Mouse (Mus musculus) left cerebral cortex, adult 6 months (tissue): Measurements from ENCODE around the gene Kcna3. TPM values are rescaled to one million over a fixed set of nuclear protein-coding genes. Genes with fewer than 3 reads are reported as not detected.

Experiments used
- long read RNA-seq, 2 experiments: library from polyadenylated mRNA; unstranded; transcript quantifications; one replicate each; pipeline ENCODE4 v2.0.0; 2019 to 2020
- polyA plus RNA-seq: library from polyadenylated mRNA; unstranded; fragments of <200 nt; fragmentation: Nextera tagmentation; gene quantifications from 2 replicates; pipeline ENCODE4 v1.2.3, GENCODE M21; 2021

Gene Kcna3
- polyA plus RNA-seq, result 3.5 and 15.2 TPM in 2 replicates
- long read RNA-seq, experiment 1, transcript Kcna3-201 (1 exons, 1,902 nt), result major isoform, 24 of 24 reads
- long read RNA-seq, experiment 1, partial matches to known transcripts, result 0 of 24 reads
- long read RNA-seq, experiment 1, other reads (novel, unspliced or antisense), result 0 of 24 reads
- long read RNA-seq, experiment 2, partial matches to known transcripts, result 0 of 3 reads
- long read RNA-seq, experiment 2, other reads (novel, unspliced or antisense), result 0 of 3 reads

GRCm38 (mm10) chr3:107035521-107036457 lies at the start of gene Kcna3:
Gene Kcna3 (plus strand): TSS chr3:107036169.

Other genes starting within 250 kb of the Kcna3 start
- 8.4 and 13.8 TPM in 2 replicates for gene Cd53, start 246.0 kb upstream of the Kcna3 start, polyA plus RNA-seq
- not detected in 2 replicates for gene Olfr266, start 209.9 kb upstream of the Kcna3 start, polyA plus RNA-seq
- gene Kcna2, start 65.0 kb downstream of the Kcna3 start, polyA plus RNA-seq, result 16.7 and 20.3 TPM in 2 replicates
- 0.32 TPM in 1 of 2 replicates, not detected in the other for gene Kcna10, start 146.9 kb downstream of the Kcna3 start, polyA plus RNA-seq
- not detected in 2 replicates for gene Cym, start 185.6 kb downstream of the Kcna3 start, polyA plus RNA-seq
- gene A630076J17Rik, start 194.4 kb downstream of the Kcna3 start, polyA plus RNA-seq, result not detected in 2 replicates
- not detected in 2 replicates for gene Prok1, start 203.5 kb downstream of the Kcna3 start, polyA plus RNA-seq
- gene Lamtor5, start 242.7 kb downstream of the Kcna3 start, polyA plus RNA-seq, result 271 and 346 TPM in 2 replicates